Mouse (Mus musculus) urinary bladder, adult 2 months (tissue): ENCODE measurements around the gene Inpp5k. TPM values are rescaled to one million over a fixed set of nuclear protein-coding genes. Genes with fewer than 3 reads are reported as not detected.

Experiments used
- DNase-seq: peaks from one replicate; pipeline ENCODE4 v3.0.0; 2022; ENCODE audit warnings: low spot score
- polyA plus RNA-seq: library from polyadenylated mRNA; depleted of rRNA; stranded (reverse); fragments of >200 nt; gene quantifications from 2 replicates; pipeline ENCODE4 v1.2.3, GENCODE M21; 2012

The Inpp5k gene
- polyA plus RNA-seq, 1 experiment, result 68.7 TPM

DNA sequence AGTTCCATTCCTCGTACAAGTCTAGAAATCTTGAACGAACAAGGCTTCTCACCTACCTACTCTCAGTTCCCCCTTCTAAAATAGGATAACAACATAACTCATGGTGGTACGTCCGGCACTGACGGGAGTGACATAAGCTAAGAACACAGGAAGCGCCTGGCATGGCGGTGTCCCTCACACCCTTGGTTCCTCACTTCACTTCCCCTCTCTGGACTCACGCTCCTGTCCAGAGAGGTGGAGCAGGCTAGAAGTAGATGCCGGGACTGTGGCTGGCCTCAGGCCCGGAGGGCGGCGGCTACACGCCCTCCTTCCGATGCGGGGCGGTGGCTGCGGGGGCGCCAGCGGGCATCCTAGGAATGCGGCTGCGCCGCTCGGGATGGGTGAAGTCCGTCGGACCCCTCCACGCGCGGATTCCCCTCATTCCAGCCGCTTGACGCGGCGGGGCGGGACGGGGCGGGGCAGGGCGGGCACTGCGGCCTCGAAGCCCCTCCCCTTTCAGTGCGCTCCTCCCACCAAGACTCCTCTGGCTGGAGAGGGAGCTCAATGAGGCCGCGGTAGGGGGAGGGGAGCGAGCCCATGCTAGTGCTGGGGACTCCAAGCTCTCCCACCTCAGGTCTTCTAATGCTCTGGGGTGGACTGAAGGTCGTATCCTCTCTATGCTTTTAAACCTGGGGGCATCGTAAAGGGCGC lies 23.1 kb downstream of the Inpp5k start:
- DNase-seq, result peak; percentile 87

DNA sequence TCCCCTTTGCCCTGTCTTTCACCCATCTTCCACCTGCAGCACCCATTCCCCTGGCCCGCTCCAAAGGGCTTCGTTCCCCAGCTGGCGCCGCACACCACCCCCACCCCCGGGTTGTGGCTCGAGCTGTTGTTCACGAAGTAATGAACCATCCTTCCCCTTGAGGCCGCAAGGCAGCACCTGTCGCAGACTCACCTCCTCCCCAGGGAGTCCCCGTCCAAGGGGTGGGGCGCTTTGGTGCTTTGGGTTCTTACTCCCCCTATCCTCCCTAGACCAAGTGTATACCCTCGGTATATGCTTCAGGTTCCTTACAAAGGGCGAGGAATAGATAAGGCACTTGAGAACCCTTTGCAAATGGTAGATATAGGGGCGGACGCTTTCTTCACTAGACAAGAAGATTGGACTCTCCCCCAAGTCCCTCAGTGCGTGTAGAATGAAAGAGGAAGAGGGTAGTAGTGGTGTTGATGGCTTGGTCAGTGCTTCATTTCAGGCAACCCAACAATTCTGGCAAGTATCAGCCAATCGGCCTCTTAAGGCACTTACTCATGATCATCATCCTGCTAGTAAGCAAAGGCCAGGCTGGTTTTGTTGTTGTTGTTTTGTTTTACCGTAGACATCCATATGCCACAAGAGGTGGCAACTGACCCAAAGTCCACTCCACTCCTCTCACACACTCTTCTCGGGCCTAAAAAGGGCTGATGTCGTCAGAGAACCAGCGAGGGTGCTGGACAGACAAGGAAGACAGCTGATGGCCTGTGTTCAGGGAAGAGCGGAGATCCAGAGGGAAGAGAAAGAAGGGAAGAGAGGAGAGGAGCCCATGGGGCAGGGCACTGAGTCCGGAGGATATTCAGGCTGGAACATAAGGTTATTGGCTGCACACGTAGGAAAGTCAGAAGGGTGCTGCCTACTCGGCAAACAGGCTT lies 23.9 kb downstream of the Inpp5k start:
- no peak for DNase-seq

DNA sequence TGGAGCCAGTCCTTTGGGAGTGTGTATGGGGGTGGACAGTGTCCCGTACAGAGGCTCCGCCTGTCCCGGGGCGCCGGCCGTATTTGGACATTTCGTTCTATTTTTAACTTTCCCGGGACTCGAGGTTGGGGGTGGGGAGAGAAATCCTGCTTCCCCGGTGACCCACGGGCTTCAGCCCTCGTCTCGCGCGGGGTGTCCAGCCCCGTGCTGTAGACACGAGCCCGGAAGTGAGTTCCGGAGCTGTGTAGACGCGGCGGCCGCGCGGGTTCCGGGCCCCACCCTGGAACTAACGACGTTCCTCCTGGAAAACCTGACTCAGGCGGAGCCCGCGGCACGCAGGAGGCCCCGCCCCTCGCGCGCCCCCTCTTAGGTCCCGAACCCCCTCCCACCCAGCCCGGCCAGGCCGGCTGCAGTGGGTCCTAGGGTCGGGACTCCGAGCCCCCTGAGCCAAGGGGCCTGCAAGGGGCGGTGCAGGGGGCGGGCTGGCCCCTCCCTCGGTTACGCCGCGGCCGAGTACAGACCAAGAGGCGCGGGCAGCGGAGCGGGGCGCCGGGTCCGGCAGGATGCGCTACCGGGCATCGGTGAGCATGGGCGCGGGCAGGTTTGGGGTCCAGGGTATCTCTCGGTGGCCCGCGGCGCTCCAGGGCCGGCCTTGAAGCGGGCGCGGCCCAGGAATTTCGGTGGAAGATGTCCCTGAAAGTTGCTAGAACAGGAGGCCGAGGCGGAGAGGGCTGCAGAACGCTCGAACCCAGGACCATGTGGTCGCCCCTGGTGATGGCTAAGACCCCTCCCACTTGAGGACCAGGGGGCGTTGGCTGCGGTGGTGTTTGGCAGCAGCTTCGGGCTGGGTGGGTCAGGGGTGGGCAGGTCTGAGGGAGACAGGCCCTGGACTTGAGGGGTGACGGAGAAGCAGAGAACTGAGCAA lies 25.1 kb downstream of the Inpp5k start:
- peak; percentile 85 for DNase-seq

DNA sequence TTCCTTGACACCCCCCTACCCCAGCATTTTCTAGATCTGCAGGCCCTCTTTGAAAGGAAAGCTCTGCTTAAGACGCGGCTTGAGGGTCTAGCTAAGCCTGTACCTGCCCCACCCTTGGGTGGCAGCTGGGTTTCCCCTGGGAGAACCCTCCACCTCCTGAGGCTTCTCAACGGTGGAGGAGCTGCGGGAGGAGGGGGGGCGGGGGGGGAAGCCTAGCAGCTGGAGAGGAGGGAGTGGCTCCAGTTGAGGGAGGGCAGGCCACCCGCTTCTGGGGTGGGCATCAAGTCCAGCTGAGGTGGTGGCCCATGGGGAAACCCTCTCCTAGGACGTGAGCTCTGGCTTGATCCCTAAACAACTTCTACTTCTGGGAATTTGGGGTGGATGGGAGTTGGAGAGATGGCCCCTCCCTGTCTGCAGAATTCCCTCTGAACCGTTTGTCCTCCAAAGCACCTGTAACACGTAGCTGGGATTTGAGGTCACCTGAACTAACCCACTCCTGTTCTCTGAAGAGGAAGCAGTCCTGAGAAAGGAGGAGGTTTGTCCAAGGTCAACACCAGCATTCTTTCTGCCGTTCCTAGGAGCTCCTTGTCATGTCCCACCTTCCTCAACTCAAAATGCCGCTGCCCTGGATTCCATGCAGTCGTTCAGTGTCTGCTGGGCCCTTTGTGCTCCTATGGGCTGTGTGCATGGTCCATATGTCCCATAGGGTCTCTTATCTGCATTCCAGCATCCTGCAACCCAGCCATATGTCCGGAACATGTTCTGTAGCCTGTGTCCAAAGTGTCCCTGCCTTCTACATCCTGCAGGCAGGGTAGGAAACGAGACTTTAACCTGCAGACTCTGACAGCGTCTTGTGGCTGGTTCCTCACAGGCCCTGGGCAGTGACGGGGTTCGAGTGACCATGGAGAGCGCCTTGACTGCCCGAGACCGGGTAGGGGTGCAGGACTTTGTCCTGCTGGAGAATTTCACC lies 26.1 kb downstream of the Inpp5k start:
- no peak for DNase-seq

DNA sequence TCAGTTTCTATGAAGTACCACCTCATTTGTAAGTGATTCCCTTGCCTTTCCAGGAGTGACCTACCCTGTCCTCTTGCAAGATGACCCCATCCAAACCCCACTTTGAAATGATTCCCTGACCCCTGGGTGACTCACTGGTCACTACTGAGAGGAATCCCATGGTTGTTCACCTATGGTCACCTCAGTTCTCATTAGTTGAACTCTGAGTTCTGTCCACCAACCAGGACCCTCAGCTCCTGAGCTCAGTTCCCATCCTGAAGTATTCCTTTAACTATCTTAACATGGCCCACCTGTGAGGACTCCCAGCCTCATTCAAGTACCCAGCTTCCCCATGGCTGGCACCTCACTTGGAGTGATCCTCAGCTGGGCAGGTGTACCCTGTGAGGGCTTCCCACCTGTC lies 27.1 kb downstream of the Inpp5k start:
- no peak for DNase-seq

DNA sequence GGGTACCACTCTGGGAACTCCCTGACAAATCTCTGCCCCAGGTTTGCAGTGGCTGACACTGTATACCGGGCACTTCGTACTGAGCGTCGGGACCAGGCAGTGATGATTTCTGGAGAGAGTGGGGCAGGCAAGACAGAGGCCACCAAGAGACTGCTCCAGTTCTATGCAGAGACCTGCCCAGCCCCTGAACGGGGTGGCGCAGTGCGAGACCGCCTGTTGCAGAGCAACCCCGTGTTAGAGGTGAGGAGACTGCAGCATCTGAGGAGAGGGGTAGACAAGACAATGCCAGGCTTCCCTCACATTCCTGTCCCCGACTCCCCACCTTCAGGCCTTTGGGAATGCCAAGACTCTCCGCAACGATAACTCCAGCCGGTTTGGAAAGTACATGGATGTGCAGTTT lies 27.5 kb downstream of the Inpp5k start:
- no peak for DNase-seq

DNA sequence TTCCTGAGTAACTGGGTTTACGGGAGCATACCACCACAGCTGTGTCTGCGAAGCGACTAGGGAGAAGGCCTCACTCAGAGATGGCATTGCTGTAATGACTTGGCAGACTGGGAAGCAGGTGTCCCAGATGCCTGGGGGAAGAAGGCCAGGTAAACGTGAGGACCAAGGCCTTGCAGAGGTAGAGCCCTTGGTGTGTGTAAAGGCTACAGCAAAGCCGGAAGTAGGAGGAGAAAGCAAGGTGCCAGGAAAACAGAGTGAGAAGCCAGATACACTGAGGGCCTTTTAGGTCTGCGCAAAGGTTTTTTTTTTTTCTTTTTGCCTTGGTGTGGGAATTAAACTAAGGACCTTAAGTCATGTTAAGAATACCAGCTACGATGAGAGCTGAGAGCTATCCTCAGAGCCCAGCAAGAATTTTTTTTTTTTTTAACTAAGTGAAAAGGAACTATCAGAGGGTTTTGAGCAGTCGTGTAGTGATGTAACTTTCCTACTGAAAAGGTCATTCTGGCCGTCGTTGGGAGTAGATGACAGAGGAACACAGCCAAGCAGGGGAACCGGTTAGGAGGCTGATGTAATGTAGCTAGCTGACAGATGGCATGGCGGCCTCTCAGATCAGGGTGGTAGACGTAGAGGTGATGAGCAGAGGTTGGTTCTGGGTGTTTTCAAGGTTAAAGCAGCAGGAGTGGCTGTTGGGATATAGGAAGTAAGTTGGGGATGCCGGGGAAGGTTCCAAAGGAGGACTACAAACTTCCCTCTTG lies 28.4 kb downstream of the Inpp5k start:
- no peak for DNase-seq

DNA sequence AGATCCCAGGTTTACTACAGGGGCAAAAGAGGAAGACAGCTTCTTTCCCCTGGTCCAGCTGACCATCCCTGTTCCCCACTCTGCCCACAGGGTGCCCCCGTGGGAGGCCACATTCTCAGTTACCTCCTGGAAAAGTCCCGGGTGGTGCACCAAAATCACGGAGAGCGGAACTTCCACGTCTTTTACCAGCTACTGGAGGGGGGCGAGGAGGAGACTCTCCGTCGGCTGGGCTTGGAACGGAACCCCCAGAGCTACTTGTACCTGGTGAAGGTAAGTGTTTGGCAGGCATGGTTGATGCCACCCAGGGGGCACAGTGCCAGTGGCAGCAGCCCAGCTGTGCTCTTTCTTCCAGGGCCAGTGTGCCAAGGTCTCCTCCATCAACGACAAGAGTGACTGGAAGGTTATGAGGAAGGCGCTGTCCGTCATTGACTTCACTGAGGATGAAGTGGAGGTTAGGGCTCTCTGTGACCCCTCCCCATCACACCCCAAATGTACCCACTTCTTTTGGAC lies 29.3 kb downstream of the Inpp5k start:
- DNase-seq, result no peak

DNA sequence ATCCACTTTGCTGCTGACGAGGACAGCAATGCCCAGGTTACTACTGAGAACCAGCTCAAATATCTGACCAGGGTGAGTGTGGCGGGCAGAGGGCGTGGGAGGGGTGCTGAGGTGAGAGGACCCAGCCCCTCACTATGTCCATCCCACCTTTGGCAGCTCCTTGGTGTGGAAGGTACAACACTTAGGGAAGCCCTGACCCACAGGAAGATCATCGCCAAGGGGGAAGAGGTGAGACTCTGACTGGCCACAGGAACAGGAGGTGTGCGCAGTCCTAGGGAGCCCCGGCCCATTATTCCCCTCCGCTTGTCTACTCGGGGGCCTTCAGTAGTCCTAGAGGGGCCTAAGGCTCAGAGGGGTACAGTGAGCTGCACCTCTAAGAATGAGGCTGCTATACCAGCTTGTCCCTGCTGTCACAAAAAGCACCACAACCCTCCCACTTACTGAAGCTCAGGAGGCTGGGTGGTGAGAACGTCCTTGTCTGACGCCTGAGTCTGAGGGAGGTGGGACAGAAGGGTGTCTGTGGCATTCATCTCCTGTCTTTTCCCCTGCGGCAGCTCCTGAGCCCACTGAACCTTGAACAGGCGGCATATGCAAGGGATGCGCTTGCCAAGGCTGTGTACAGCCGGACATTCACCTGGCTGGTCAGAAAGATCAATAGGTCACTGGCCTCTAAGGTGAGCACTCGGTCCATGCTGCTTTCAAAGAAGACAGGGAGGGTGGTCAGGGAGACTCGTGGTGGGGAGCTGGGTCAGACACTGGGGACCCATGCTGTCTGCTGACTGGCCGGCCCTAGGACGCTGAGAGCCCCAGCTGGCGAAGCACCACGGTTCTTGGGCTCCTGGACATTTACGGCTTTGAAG lies 30.4 kb downstream of the Inpp5k start:
- DNase-seq, result no peak

DNA sequence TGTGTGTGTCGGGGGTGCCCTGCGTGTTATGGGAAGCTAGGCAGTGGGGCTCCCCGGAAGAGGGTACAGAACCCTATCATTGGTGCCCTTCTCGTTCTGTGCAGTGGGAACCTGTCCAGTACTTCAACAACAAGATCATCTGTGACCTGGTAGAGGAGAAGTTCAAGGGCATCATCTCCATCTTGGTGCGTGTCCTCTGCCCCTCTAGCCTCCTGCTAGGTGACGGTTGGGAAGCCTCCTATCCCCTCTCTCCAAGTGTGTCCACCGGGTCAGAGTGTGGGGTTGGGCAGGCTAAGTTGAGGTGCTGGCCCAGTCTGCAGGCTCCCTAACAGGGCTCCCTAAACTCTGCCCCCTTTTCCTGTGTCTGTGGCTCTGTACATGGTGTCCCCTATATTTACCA lies 31.3 kb downstream of the Inpp5k start:
- no peak for DNase-seq

DNA sequence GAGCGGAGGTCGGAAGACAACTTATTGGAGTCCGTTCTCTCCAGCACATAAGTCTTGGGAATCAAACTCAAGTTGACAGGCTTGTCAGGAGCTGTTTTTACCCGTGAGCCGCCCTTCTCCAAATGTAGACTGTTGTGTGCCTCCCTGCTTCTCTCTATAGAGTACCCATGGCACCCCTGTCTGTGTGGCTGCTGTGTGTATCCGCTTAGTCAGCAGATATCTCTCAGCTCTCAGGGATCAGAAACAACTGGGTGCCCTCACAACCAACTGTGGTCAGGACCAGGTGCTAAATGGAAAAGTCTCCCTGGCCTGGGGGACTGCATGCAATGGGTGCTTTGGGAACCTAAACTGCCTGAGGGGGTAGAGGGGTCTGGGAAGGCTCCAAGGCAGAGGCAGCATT lies 35.5 kb downstream of the Inpp5k start:
- no peak for DNase-seq

DNA sequence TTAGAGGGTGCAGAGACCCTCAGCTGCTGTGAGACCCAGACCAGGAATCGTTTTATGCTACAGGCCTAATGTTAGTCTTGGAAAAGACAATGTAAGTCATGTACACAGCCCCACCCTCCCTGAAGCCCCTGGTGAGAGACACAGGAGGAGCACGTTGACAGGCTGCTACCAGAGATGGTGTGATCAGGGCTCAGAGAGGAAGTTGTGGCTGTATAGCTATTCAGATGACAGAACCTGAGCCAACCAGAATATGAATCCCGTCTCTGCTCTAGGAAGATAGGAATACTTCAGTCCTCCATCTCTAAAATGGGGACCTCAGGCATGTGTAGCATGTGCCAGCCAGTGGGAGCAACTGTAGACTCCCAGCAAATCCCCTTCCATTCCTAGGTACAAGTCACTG lies 37.8 kb downstream of the Inpp5k start:
- DNase-seq, result no peak

DNA sequence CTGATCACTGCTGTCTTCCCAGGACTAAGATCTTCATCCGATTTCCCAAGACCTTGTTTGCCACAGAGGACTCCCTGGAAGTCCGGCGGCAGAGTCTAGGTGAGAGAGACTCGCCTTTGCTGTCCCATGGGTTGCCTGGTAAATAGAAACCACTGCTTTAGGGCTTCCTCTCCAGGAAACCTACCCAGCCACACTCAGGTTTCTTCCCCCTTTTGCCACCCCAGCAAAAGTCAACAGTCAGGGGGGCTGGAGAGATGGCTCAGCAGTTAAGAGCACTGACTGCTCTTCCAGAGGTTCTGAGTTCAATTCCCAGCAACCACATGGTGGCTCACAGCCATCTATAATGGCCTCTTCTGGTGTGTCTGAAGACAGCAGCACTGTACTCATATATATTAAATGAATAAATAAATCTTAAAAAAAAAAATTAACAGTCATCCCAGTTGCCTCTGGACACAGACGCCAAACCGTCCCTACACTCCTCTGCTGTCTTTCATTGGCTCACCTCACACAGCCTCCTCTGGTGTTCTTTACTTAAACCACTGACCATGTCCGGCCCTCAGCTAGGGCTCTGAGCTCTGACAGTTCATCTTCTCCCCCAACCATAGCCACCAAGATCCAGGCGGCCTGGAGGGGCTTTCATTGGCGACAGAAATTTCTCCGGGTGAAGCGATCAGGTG lies 38.5 kb downstream of the Inpp5k start:
- no peak for DNase-seq

DNA sequence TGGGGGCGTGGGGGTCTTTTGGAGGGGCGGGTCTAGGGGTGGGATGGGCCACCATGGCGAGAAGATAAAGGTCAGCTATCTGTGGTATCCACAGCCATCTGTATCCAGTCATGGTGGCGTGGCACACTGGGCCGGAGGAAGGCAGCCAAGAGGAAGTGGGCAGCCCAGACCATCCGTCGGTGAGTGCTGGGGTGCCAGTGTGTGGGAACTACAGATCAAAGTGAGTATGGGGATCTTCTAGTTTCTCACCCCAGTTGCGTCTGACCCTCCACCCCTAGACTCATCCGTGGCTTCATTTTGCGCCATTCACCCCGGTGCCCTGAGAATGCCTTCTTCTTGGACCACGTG lies 39.0 kb downstream of the Inpp5k start:
- no peak for DNase-seq

DNA sequence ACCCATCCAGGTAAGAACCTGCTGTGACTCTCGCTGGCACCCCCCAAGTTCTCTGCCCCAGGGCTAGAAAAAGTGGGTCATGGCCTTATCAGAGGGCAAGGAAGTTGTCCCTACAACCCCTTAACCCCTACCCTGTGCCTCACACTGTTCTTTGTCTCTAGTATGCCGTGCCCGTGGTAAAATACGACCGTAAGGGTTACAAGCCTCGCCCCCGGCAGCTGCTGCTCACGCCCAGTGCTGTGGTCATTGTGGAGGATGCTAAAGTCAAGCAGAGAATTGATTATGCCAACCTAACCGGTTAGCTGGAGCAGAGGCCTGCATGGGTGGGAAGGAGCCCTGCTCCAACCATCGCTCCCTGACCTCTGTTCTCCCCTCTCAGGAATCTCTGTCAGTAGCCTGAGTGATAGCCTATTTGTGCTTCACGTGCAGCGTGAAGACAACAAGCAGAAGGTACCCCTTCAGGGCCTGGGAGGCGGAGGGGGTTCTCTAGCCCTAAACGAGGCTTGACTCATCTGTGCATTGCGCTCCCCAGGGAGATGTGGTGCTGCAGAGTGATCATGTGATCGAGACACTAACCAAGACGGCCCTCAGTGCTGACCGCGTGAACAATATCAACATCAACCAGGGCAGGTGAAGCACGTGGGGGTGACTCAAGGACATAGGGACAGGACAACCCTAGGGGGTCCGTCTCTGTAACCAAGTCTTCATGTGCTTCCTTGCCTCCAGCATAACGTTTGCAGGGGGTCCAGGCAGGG lies 40.8 kb downstream of the Inpp5k start:
- DNase-seq, result no peak

DNA sequence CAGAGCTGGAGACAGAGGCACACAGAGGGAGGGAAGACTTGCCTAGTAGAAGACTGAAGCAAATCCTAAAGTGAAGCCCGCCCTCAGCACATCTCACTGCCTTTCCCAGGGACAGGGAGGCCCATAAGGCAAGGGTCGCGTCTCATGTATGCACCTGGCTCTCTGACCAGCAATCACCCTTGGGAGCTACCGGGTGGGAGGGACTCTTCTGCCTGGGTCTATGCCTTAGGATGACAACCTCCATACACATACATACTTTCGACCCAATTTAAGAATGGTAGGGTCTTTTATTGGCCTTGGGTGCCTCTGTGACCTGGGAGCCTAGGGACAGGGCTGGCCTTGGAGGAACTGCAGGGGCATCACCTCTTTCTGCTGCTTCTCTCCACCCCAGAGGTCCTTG lies 42.6 kb downstream of the Inpp5k start:
- DNase-seq, result no peak

DNA sequence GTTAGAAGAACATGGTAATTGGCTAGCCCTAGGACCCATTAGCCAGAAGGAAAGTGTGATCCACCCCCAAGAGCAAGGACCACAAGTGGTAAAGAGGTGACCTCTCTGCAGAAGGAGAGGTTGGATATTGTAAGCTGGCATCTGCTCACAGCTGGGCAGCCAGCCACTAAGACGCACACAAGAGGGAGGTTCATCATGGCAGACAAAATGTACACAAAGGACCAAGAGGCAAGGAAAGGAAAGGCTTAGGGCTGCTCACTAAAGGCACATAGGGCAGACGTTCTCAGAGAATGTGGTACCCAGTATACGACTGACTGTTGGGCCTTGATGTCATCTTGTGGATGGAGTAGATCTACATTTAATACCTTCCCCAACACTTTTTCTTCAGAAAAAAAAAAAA lies 44.1 kb downstream of the Inpp5k start:
- DNase-seq, result no peak
